Comparison of ENCODE assay signal across 9 mouse cellular contexts in the genomic region with DNA sequence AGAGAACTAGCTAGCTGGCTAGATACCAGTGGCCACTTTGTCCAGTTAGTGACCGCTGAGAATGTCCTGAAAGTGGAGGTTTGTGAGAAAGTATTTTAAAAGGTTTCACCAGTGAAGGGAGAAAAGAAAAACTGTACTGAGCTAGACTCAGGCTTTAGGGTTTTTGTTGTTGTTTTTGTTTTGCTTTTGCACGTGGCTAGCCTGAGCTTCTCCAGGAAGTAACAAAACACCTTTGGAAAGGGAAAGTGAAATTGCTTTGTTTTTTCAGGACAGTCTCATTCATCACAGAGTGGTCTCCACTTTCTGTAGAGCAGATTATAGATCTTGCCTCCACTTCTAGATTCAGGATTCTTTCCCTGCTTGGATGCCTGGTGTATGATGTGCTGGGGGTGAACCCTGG. TPM values are rescaled to one million over a fixed set of nuclear protein-coding genes. Genes with fewer than 3 reads are reported as not detected.
DNase-seq lines count a peak whose midpoint lies in the region; ATAC-seq and TF ChIP-seq lines count a peak whose summit lies in the region.
"Had no signal": no experiment of that assay in that cellular context is flagged by ENCODE, and none has a peak within 500 bp of the region (broad histone marks: within the 10 kb centered on the region; RNA-seq: fewer than 3 reads in every experiment).

No protein-coding gene starts in this region.

- H3K9ac ChIP-seq in kidney, postnatal 0 days (ENCODE audit: low read depth, low read length): no peak overlapping the region
- H3K9ac ChIP-seq in intestine, embryonic 15.5 days: peak overlapping the region; percentile 26; the same call in 1 of the 2 replicates
- no peak overlapping the region for H3K9ac ChIP-seq in neural tube, embryonic 12.5 days

- H3K27me3 ChIP-seq in kidney, postnatal 0 days (ENCODE audit: insufficient read depth, low read length): no peaks in the 10 kb centered on the region
- H3K27me3 ChIP-seq in kidney, adult 2 months (replicated peaks; ENCODE audit: control insufficient read depth, insufficient read depth, low read length): no peaks in the 10 kb centered on the region
- peaks cover 7% of the 10 kb centered on the region for H3K27me3 ChIP-seq in embryonic facial prominence, embryonic 10.5 days (replicated peaks; ENCODE audit: low read depth, poor library complexity, severe bottlenecking)
- no peaks in the 10 kb centered on the region for H3K27me3 ChIP-seq in intestine, embryonic 15.5 days (replicated peaks)
- H3K27me3 ChIP-seq in neural tube, embryonic 12.5 days (replicated peaks): peaks cover 7% of the 10 kb centered on the region; the same call in 1 of the 2 replicates

- peaks cover 3% of the 10 kb centered on the region; the same call in 1 of the 2 replicates for H3K4me1 ChIP-seq in kidney, postnatal 0 days (replicated peaks; ENCODE audit: insufficient read depth, low read length)
- no peaks in the 10 kb centered on the region for H3K4me1 ChIP-seq in kidney, adult 2 months (ENCODE audit: control insufficient read depth, insufficient read depth, low read length)
- H3K4me1 ChIP-seq in embryonic facial prominence, embryonic 10.5 days: peaks cover 23% of the 10 kb centered on the region
- peaks cover 3% of the 10 kb centered on the region; the same call in 1 of the 2 replicates for H3K4me1 ChIP-seq in intestine, embryonic 15.5 days (replicated peaks)
- H3K4me1 ChIP-seq in neural tube, embryonic 12.5 days: peaks cover 4% of the 10 kb centered on the region; the same call in 1 of the 2 replicates

- no peak for DNase-seq in kidney, postnatal 0 days (ENCODE audit: low spot score)
- DNase-seq in kidney, adult 2 months: no peak
- DNase-seq in embryonic facial prominence, embryonic 10.5 days (ENCODE audit: low spot score): no peak
- no peak for DNase-seq in left cerebral cortex, adult 18-20 months (ENCODE audit: low spot score in 2 of 2)
- no peak for DNase-seq in ovary, adult 18-20 months (ENCODE audit: low spot score)

- peak overlapping the region; percentile 96 for H3K4me2 ChIP-seq in kidney, postnatal 0 days (ENCODE audit: low read length)
- peak overlapping the region; percentile 89 for H3K4me2 ChIP-seq in intestine, embryonic 15.5 days (replicated peaks)
- H3K4me2 ChIP-seq in neural tube, embryonic 12.5 days (replicated peaks): peak overlapping the region; percentile 99

- no peaks in the 10 kb centered on the region for H3K36me3 ChIP-seq in kidney, postnatal 0 days (ENCODE audit: insufficient read depth, low read length)
- no peaks in the 10 kb centered on the region for H3K36me3 ChIP-seq in kidney, adult 2 months (ENCODE audit: control insufficient read depth, insufficient read depth, low read length)
- peaks cover 4% of the 10 kb centered on the region; the same call in 1 of the 2 replicates for H3K36me3 ChIP-seq in embryonic facial prominence, embryonic 10.5 days (replicated peaks)
- no peaks in the 10 kb centered on the region for H3K36me3 ChIP-seq in intestine, embryonic 15.5 days
- no peaks in the 10 kb centered on the region for H3K36me3 ChIP-seq in neural tube, embryonic 12.5 days

- H3K4me3 ChIP-seq in kidney, postnatal 0 days (replicated peaks; ENCODE audit: low read depth, low read length): peak overlapping the region; percentile 76; the same call in 1 of the 2 replicates
- H3K4me3 ChIP-seq in kidney, adult 2 months (ENCODE audit: insufficient read depth, low read depth, low read length): no peak overlapping the region
- H3K4me3 ChIP-seq in embryonic facial prominence, embryonic 10.5 days: peak overlapping the region; percentile 89
- peak overlapping the region; percentile 89; the same call in 1 of the 2 replicates for H3K4me3 ChIP-seq in intestine, embryonic 15.5 days (replicated peaks)
- H3K4me3 ChIP-seq in neural tube, embryonic 12.5 days: no peak overlapping the region

- no peak for ATAC-seq in kidney, postnatal 0 days (replicated peaks; ENCODE audit: low FRiP score, low read depth)
- no peak for ATAC-seq in intestine, embryonic 15.5 days
- no peak for ATAC-seq in neural tube, embryonic 12.5 days (ENCODE audit: low FRiP score, low read depth)
- no peak for ATAC-seq in frontal cortex, adult (ENCODE audit: low TSS enrichment)
- ATAC-seq: lung, postnatal 0 days had no signal

- no peak for TF ChIP-seq CTCF in kidney, postnatal 0 days (IDR thresholded peaks at IDR 0.05; ENCODE audit: low read depth)
- TF ChIP-seq CTCF in kidney, adult 2 months (conservative IDR thresholded peaks at IDR 0.05; ENCODE audit: insufficient read depth, insufficient read length, low read depth, low read length): no peak

- H3K9me3 ChIP-seq in kidney, postnatal 0 days (replicated peaks; ENCODE audit: low read length): no peaks in the 10 kb centered on the region
- H3K9me3 ChIP-seq in embryonic facial prominence, embryonic 10.5 days: no peaks in the 10 kb centered on the region
- no peaks in the 10 kb centered on the region for H3K9me3 ChIP-seq in intestine, embryonic 15.5 days
- no peaks in the 10 kb centered on the region for H3K9me3 ChIP-seq in neural tube, embryonic 12.5 days

- no peak for TF ChIP-seq POLR2A in kidney, adult 2 months (IDR thresholded peaks at IDR 0.05; ENCODE audit: low read depth, low read length)

- H3K27ac ChIP-seq in kidney, postnatal 0 days: no peak overlapping the region
- no peak overlapping the region for H3K27ac ChIP-seq in kidney, adult 2 months (ENCODE audit: insufficient read depth, low read depth, low read length)
- peak overlapping the region; percentile 32 for H3K27ac ChIP-seq in embryonic facial prominence, embryonic 10.5 days (replicated peaks)
- H3K27ac ChIP-seq in intestine, embryonic 15.5 days: no peak overlapping the region
- H3K27ac ChIP-seq in neural tube, embryonic 12.5 days: no peak overlapping the region

- 32% methylated on average over 2 of the region's 2 CpGs for WGBS in kidney, postnatal 0 days
- WGBS in kidney, adult 2 months: 45% methylated on average over 2 of the region's 2 CpGs
- 23% methylated on average over 2 of the region's 2 CpGs for WGBS in embryonic facial prominence, embryonic 10.5 days
- WGBS in intestine, embryonic 15.5 days: 27% methylated on average over 2 of the region's 2 CpGs
- WGBS in neural tube, embryonic 12.5 days: 28% methylated on average over 2 of the region's 2 CpGs

RNA-seq across cellular contexts. Expression of a gene that starts 40.8 kb away (rescaled TPM):
- polyA plus RNA-seq in kidney, postnatal 0 days (2015; fragmentation: Nextera tagmentation; extraction: Ambion mirVana): 34.8 and 41.4 TPM in 2 replicates
- 2.0 and 2.5 TPM in 2 replicates for polyA plus RNA-seq in kidney, adult 2 months (2012; rRNA removed)
- polyA plus RNA-seq in embryonic facial prominence, embryonic 10.5 days (2016; fragmentation: Nextera tagmentation; extraction: Ambion mirVana): 52.1 and 55.4 TPM in 2 replicates
- polyA plus RNA-seq in intestine, embryonic 15.5 days (2015; fragmentation: Nextera tagmentation; extraction: Ambion mirVana): 41.2 and 42.4 TPM in 2 replicates
- polyA plus RNA-seq in neural tube, embryonic 12.5 days (2016; fragmentation: Nextera tagmentation; extraction: Ambion mirVana): 9.3 and 12.9 TPM in 2 replicates
- total RNA-seq in left cerebral cortex, adult 18-20 months (2021): under 1 TPM; 0.35 to 0.37 TPM

Comparison
In these comparisons a context has a peak if more than half of its experiments do, and no peak if none do; other contexts are left out.
1. H3K4me3 ChIP-seq: peak in kidney, postnatal 0 days (single experiment), embryonic facial prominence, embryonic 10.5 days (single experiment) and intestine, embryonic 15.5 days (single experiment); none in kidney, adult 2 months (single experiment) and neural tube, embryonic 12.5 days (single experiment).
2. Peak in every context shown above with its lines, with median percentiles within 50 percentile points of each other: H3K4me2 ChIP-seq.